Mouse (Mus musculus): ENCODE results near the gene Hdac7.
A peak's percentile ranks its signal among the peaks of the same experiment; 100 is the strongest.

Hdac7 gene

DNA sequence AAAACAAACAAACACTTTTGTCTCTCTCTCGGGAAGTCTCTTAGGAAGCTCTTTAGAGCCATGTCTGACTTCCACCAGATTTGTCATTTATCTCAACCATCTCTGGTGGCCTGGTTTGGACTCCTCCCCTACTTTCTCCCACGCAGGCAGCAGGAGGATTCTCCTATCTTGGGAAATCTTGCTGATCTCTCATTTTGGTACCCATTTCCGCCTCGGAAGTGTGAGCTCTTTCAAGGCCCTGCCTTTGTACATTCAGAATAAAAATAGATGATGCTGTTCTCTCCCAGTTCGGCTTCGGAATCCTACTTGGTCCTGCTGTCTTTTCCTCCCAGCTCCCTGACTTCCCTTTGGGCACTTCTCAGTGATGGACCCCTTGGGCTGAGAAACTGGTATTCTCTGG, 10.2 kb upstream of the Hdac7 start:
- no peak for DNase-seq (ENCODE audit: low spot score)

DNA sequence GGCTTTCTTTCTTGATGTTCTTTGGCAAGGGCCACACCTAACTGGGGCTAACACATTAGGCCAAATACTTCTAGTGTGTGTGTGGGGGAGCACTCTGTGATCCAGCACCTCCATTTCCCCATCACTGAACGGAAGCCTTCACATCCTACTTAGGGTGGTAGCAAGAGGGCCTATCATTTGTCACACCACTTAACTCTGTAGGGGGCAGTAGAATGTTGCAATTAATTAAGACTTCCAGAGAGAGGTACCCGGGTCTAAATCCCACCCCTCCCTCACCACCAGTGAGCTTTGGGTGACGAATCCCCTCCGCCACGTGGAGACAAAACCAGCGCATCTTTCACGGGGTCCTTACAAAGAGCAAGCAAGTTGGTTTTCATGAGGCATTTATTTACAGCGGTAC, 9.8 kb upstream of the Hdac7 start:
- no peak for DNase-seq (ENCODE audit: low spot score)

DNA sequence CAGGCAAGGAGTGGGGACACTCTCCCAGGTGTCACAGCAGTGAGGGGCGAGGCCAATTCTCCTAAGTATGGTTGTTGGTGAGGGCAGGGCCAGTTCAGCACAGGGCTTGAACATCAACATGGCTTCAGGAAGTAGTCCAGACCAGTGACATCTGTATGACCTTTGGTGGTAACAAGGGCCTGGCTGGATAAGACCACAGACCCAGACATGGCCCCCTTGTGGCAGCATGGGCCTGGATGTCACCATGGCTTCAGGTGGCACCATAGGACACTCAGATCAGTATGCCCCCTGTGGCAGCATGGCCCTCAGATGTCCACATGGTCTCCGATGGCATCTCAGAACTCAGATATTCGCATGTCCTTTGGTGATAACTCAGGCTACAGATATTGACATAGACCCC, 8.0 kb upstream of the Hdac7 start:
- no peak for DNase-seq (ENCODE audit: low spot score)

DNA sequence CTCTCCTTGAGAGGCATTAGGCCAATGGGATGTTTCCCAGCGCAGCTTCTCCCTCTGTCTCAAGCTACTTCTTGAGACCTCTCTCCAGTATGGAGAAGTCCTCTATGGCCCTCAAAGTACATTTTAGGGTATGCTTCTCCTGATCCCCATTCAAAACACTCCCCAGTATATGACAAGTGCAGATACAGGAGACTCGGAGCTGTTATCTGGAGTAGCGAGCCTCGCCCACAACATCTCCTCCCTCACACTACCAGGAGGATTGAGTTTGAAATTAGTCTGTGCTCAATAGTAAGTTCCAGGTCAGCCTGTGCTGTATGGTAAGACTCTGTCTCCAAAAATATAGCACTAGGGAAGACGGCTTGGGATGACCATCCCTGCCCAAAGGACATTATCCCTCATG, 6.7 kb upstream of the Hdac7 start:
- DNase-seq (ENCODE audit: low spot score) = no peak

DNA sequence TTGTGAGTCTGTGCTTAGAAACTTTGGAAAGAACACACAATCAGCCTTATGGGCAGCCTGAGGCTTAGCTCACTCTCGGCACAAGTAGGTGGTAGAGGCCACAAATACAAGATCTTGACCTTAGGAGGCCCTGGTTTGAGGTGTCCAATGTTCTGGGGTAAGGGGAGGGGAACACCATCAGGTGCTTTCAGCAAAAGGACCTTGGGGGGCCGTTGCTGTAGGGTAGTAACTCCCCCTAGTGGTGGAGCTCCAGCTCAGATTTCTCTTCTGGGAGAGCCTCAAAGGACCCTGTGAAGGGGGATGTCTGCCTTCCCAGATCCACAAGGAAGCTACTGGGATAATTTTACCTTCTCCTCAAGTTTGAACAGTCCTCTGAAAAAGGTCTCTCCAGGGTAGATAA, 6.1 kb upstream of the Hdac7 start:
- no peak for DNase-seq (ENCODE audit: low spot score)

DNA sequence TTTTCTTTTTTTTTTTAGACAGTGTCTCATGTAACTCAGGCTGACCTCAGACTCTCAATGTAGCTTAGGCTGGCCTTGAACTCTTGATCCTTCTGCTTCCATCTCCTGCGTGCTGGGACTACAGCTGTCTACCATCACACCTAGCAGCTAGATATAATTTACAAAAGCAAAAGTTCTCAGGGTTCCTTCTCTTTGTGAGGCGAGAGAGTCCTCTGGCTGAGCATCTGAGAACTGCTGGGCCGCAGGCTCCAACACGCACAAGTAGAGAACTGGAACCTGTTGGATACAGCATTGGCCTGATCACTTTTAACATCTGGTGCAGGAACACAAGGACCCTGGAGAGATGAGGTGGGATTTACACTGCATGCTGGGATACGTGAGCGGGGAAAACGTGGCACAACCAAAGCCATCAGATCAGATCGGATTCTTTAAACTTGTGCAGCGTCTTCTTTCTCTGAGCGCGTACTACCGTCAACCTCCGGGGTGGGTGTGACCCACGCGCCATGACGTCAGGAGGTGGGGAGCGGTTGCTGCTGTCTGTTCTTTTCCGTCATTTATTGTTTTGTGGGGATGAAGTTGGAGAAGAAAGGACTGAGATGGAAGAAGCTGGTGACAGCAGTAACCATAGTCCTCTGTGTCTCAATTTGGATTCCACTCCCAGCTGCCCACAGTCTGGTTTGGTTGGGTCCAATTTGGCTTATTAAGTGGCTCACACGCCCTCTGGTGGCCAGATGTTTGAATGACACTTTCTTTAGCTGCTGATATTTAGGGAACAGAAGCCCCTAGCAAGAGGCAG, 5.0 kb upstream of the Hdac7 start:
- DNase-seq (ENCODE audit: low spot score) = peak; percentile 95

DNA sequence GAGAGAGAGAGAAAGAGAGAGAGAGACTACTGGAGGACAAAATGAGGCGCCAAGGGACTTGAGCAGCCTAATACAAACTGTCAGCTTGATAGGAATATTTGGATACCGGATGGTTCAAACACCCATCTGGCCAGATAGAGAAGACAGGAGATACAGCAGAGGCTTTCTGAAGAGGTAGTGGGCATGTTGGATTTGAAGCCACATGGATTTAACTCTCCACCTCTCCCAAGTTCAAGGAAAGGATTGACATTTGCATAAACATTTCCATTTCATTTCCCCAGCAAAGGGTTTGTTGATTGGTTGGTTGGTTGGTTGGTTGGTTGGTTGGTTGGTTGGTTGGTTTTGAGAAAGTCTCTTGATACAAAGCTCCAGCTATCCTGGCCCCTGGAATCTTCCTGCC, 3.6 kb upstream of the Hdac7 start:
- no peak for DNase-seq (ENCODE audit: low spot score)

DNA sequence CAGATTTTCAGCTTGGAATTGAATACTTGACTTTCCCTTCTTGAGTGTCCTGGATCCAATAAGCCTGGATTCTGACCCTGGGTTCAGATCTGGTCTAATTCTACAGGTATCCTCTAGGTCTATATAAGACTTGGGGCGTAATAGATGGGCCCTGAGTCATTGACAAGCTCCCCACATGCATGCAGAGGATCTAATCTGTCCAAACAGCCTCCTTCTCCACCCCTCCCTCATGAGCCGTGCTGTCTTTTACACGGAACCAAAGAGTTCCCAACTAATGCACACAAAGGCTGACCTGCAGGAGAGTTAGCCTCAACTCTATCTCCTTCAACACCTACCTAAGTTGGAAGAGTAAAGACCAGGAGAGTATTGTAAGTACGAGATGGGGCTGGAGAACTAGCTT, 3.0 kb upstream of the Hdac7 start:
- DNase-seq (ENCODE audit: low spot score) = no peak

DNA sequence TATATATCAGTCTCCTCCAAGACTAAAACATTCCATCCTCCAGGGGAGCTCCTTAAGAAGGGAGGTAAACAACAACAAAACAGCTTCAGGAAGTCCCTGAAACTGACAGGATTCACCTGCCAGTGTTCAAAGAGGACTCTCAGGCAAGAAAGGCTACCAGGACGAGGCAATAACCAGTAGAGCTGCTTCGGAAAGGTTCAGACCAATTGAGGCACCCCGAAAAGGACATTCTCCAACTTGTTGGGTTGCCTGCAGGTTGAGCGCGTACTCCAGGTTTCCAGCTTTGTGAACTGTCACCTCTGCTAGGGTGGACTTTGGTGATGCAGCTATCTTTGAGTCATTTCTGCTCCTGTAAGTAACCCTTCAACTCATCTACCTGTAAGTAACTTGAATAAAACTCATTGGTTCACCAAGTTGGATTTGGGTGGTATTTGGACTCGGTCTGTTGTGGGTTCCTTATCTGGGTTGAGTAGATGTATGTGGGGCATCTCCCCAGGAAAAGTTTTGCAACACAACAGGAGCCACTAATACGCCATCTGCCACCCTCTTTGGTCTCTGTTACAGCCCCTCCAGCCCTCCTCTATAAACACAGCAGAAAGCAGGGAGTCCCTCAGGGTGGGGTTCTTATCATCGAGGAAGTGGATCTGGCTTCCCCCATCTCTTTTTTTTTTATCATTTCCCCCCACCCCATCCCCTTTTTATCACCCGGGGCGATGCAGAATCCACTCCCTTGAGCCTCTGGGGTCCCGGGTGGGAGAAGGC, 2.0 kb upstream of the Hdac7 start:
- no peak for DNase-seq (ENCODE audit: low spot score)

DNA sequence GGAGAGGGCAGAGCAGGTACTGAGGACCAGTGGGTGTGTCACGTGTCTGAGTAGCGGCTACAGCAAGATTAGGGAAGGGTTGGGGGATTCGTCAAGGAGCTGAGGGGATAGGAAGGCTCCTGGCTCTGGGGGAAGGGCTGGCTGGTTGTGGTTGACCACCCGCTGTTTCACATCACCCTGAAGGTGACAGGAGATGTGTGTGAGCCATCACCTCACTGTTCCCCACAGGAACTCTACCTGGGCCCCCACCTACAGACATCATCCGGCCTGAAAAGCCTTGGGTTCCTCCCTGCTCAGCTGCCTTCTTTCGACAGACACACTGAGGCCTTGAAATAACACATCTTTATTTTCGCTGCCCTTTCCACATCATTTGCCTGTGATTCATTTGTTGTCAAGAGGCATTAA, 1.1 kb downstream of the Hdac7 start:
- DNase-seq (ENCODE audit: low spot score) = no peak

DNA sequence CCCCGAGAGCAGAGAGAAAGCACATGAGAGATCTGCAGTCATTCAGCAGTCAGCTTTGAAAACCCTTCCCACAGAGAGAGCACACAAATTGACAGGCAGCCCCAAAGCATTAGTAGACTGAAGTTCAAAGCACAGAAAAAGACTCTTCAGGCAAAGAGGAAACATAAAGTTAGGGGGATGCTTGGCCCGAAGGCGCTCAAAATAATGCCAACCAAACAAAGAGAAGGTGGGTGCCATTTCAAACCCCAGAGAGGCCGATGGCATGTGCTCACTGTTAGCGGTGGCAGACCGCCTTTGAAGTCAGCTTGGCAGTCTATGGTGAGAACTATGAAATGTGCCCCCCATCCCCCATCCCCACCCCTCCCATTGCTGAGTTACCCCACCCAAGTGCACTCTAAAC, 2.2 kb downstream of the Hdac7 start:
- DNase-seq (ENCODE audit: low spot score) = no peak

DNA sequence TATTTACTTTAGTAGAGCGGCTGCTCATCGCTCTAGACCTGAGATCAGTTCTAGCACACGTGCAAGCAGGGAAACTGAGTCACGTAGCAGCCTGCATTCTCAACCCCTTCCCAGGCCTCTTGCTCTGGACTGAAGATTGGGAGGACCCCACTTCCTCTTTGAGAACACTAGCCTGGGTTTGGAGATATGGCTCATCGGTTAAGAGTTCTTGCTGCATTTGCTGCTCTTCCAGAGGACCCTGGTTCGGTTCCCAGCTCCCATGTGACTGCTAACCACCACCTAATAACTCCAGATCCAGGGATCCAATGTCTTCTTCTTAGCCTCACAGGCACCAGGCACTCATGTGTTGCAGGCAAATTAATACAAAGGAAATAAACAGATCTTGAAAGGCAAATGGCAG, 2.9 kb downstream of the Hdac7 start:
- no peak for DNase-seq (ENCODE audit: low spot score)

DNA sequence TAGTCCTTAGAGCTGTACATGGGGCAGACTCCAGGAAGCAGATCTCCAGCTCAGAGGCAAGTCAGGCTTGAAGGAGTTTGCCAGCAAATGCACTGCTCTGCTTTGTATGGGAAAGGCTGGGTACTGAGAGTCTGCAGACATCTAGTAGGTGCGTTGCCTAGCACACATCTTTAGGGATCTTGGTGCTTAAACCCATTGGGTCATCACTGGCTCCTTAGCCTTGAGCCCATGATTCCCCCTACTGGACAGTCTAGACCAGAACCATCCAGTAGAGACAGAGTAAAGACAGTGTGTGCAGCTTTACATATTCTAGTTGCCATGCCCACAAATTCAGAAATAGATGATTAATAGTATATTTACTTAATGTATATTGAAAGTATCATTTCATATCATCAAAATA, 3.5 kb downstream of the Hdac7 start:
- DNase-seq (ENCODE audit: low spot score) = no peak

DNA sequence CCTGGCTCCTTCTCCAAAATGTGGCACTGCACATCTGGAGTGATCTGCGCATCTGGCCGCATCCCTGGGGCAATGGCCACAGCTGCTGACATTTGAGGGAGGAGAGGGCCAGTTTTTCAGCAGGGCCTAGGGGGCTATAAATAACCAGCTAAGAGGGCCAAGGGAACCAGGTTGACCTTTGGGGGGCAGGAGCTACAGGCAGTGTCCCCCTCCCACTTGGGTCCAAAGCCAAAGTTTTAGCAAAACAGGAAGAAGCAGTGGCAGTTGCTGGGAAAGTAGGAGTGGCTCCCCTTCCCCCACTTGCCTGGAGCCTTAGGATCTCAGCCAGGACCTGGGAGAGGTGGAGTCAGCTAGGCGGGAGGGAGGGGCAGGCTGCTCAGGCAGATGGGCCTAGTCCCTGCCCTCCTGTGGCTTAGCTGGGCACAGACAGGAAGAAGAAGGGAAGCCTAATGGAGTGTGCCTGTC, 4.3 kb downstream of the Hdac7 start:
- no peak for DNase-seq (ENCODE audit: low spot score)

DNA sequence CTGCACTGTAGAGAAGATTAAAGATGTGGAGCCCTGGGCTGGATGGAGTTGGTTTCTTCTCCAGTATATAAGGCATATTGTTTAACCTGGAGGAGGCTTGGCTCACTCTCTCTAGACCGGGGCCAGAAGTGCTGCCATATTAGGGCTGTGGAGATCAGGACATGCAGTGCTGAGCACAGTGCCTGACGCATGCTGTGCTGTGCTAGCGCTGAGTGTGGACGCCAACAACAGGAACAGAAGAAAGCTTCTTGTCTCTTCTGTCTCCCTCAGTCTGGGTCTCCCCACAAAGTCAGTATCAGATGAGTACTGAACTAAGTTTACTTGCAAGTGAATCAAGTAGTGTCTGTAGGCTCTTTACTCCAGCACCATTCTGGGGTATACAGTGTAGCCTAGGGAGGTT, 4.8 kb downstream of the Hdac7 start:
- DNase-seq (ENCODE audit: low spot score) = no peak

DNA sequence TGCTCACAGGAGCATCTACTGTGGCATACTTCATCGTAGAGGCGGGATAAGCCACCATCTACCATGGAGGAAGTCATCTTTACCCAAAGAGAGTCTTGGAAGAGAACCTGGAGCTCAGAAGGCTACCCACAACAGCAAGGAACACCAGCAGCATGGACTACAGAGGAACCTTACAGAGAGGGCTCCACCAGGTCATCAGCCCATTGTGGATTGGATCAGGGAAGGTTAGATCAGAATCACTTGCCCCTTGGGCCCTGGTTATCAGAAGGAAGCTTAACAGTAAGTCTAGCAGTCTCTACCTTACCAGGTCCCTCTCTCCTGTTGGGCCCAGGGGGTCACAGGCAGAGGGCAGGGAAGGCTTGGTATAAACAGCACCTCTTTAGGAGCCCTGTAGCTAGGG, 5.3 kb downstream of the Hdac7 start:
- DNase-seq (ENCODE audit: low spot score) = no peak

DNA sequence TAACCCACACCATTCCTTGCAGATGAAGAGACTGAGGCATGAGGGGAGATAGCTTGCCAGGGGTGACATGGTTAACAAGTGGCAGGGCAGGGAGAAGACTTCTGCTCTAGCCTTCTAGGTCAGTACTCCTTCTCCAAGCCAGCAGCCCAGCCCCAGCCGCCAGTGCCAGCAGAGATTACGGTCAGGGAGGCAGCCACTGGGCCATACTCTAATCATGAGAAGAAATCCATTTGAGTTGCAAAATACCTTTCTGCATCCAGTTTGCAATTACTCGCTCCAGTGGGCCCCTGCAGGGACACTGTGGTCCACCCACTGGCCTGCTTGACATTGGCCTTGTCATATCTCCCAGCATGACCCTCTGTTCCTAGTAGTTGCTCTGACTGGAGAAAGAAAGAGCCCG, 5.9 kb downstream of the Hdac7 start:
- DNase-seq (ENCODE audit: low spot score) = no peak

DNA sequence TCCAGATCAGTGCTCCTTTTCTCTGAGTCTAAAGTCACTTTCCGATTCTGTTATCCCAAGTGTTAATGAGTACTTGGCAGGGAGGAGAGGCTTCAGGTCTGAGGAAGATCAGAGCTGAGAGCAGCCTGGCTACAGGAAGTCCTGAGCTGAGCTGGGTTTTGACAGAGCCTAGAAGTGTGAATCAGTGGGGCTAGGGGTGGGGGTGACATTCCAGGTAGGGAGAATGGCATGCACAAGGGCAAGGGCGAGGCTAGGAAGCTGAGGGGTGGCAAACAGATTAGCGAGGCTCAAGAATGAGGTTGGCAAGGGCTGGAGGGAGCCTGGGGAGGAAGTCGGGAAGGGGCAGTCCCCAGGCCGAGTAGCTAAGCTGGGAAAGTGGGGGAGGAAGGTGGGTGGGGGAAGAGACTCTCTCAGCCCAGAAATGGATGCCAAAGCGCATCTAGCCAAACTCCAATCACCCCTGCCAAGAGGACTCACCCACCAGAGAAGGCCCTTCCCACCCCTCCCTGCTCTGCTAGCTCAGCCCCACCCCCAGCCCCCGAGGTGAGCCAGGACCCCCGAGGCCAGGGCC, 6.7 kb downstream of the Hdac7 start:
- no peak for DNase-seq (ENCODE audit: low spot score)

DNA sequence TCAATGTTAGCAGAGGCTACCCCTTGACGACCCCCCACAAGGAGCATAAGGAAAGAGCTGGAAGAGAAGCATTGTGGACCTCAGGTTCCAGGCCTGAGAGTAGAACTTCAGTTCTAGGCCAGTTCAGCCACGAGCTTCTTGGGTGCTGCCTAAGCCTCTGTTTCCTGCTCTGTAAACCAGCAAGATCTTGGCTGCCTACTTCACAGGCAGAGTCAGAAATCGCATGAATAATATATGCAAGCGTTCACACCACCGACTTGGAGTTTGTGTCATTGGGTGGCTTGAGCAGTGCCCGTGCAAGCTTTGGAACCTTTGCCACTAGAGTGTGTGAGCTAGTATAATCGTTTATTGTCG, 7.4 kb downstream of the Hdac7 start:
- no peak for DNase-seq (ENCODE audit: low spot score)

DNA sequence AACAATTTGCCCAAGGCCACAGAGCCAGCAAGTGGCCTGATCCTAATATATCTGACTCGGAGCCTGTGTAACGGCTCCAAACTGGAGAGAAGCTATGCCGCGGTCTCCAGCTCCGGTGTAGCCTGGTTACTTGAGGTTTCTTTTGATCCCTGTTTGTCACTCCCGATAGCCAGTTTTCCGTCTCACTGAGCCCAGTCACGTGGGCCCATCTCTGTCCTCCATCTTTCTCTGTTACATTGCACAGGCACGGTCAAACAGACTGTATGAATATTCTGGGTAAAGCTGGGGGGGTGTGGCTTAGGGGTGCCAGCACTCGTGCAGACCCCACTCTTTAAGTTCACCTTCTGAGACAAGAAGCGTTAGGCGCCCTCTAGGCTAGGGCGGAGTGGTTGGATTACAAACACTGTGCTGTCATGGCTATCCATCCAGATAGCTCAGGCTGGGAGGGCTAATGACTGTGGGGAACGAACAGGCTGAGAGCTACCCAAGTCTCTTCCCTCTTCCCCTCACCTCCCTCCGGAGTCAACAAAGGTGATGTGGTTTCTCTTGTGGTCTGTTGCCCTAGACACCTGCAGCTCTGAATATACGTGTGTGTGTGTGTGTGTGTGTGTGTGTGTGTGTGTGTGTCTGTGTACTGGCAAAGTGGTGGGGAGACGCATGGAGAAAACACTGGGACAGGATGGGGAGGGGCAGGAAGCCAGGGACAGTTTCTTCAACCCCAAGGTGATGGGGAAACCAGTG, 8.0 kb downstream of the Hdac7 start:
- DNase-seq (ENCODE audit: low spot score) = no peak

DNA sequence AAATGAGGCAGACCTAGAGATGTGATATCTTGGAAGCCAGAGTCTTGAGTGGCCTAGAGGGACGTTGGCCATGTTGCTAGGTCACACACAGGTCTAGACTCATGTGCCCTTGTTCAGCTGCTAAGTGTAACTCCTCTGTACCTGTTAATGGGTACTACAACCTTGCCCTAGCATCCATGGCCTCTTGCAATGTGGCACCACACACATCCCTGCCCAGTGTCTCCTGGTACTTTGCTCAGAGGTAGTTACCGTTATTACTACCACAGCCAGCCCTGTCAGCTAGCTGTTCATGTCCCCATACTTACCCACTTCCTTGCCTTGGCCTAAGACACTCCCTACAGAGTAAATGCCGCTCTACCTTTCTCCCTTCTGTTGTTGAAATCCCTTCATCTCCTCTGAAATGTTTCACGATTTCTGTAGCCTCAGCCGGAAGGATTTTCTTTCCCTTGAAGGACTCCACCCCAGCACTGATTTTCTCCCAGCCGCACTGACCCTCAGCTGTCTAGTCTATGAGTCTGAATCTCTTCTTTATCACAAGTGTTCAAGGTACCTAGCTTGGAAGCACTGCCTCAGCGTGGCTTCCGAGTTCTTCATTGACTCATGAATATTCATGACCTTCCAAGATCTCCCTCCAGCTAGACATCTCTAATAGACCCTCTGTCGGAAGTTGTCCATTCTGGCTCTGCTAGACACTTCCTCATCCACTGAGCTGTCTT, 11.4 kb downstream of the Hdac7 start:
- DNase-seq (ENCODE audit: low spot score) = no peak

DNA sequence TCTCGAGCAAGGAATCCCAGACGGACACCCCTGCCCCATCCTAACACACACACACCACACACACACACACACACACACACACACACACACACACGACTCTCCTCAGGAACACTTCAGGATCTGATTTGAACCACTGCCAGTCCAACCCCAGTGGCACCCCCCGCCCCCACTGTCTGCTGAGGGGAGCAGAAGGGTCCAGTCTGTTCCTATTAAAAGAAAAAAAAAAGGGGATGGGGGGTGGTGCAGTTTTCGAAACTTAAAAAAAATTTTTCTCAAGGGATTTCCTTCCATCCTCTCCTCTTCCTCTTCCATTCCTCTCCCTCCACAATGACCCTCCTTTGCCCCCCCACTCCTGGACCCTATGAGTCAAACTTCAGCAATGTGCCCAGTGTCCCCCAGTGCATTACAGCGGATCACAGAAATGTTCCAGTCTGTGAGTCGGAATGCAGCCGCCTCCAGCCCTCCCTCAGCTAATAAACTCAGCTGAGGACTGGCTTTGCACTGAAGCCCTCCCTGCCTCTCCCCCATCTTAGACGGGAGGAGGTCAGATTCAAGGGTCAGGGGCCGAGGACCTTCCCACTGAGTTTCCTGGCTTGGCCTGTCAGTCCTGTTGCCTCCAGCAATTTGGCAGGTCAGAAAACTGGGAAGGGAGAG, 12.2 kb downstream of the Hdac7 start:
- no peak for DNase-seq (ENCODE audit: low spot score)
